ENCODE assay signal across 8 mouse cellular contexts in the genomic region with DNA sequence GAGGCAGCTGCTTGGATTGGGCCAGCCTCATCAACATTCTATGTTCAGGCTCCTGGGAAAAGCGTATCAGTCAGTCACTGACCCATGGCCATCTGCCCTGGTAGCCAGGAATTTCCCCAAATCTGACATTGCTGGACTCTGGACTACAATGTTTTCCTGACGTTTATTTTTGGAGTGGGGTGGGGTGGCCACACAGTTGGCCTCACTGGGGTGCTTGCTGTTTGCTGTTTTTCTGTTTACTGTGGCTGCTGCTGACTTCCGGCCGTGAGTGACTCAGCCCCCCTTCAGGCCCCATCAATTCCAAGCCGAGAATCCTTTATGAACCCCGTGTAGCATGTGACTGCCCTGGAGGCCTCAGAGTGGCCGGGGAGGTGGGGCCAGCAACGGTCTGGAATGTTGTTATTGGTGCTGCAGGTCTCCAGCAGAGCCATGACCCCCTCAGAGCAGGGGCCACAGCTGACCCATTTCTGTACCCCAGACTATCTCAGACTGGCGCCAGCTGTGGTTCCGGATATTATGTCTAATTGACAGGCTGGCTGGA. TPM values are rescaled to one million over a fixed set of nuclear protein-coding genes. Genes with fewer than 3 reads are reported as not detected.
A peak's percentile ranks its signal among the peaks of the same experiment; 100 is the strongest.
DNase-seq lines count a peak whose midpoint lies in the region; ATAC-seq and TF ChIP-seq lines count a peak whose summit lies in the region.

No protein-coding gene starts in this region.

- no peaks in the 10 kb centered on the region for H3K9me3 ChIP-seq in midbrain, embryonic 10.5 days (replicated peaks)
- no peaks in the 10 kb centered on the region for H3K9me3 ChIP-seq in midbrain, embryonic 13.5 days
- H3K9me3 ChIP-seq in kidney, embryonic 14.5 days (ENCODE audit: control insufficient read depth, low read length), result no peaks in the 10 kb centered on the region
- H3K9me3 ChIP-seq in lung, postnatal 0 days (ENCODE audit: low read length), result no peaks in the 10 kb centered on the region

- no peak overlapping the region for H3K4me2 ChIP-seq in midbrain, embryonic 13.5 days (replicated peaks)
- H3K4me2 ChIP-seq in kidney, embryonic 14.5 days (replicated peaks; ENCODE audit: low read depth, low read length), result no peak overlapping the region
- H3K4me2 ChIP-seq in lung, postnatal 0 days (replicated peaks; ENCODE audit: low read depth, low read length), result no peak overlapping the region

- DNase-seq in midbrain, embryonic 10.5 days (ENCODE audit: low spot score), result peak; percentile 34
- peak; percentile 35 for DNase-seq in forelimb bud, embryonic 11.5 days (ENCODE audit: low read depth, low spot score)
- DNase-seq in lung, postnatal 0 days (ENCODE audit: low spot score), result peak; percentile 76
- no peak for DNase-seq in left cerebral cortex, postnatal 4 days

- intact Hi-C loops in left cerebral cortex, postnatal 4 days (cut with DNase I), result loop anchor here (10.0 kb wide), 2 partner anchors 107 to 187 kb away; no protein-coding TSS in a partner anchor

- no peak for ATAC-seq in midbrain, embryonic 13.5 days
- ATAC-seq in kidney, embryonic 14.5 days (ENCODE audit: low FRiP score, low TSS enrichment), result peak; percentile 84
- peak; percentile 71 for ATAC-seq in lung, postnatal 0 days
- ATAC-seq in megakaryocyte-erythroid progenitor cell, adult 5-6 weeks (replicated peaks; ENCODE audit: low FRiP score, low TSS enrichment, poor library complexity, severe bottlenecking), result no peak
- ATAC-seq in erythroid progenitor cell, adult 5-6 weeks (replicated peaks; ENCODE audit: low FRiP score, poor library complexity, severe bottlenecking), result no peak

- no peak for TF ChIP-seq CTCF in lung, postnatal 0 days (IDR thresholded peaks at IDR 0.05)

- H3K27me3 ChIP-seq in midbrain, embryonic 10.5 days (ENCODE audit: low read depth, poor library complexity, severe bottlenecking), result peaks cover 36% of the 10 kb centered on the region
- H3K27me3 ChIP-seq in midbrain, embryonic 13.5 days, result peaks cover 34% of the 10 kb centered on the region
- no peaks in the 10 kb centered on the region for H3K27me3 ChIP-seq in kidney, embryonic 14.5 days (ENCODE audit: control insufficient read depth, insufficient read depth, low read length)
- H3K27me3 ChIP-seq in lung, postnatal 0 days (replicated peaks; ENCODE audit: insufficient read depth, low read length), result no peaks in the 10 kb centered on the region

- H3K36me3 ChIP-seq in midbrain, embryonic 10.5 days, result no peaks in the 10 kb centered on the region
- H3K36me3 ChIP-seq in midbrain, embryonic 13.5 days, result no peaks in the 10 kb centered on the region
- H3K36me3 ChIP-seq in kidney, embryonic 14.5 days (ENCODE audit: control insufficient read depth, insufficient read depth, low read length), result no peaks in the 10 kb centered on the region
- H3K36me3 ChIP-seq in lung, postnatal 0 days (ENCODE audit: insufficient read depth, low read length), result no peaks in the 10 kb centered on the region

- peaks cover 37% of the 10 kb centered on the region for H3K4me1 ChIP-seq in midbrain, embryonic 10.5 days
- H3K4me1 ChIP-seq in midbrain, embryonic 13.5 days (replicated peaks), result peaks cover 26% of the 10 kb centered on the region
- H3K4me1 ChIP-seq in kidney, embryonic 14.5 days (ENCODE audit: control insufficient read depth, insufficient read depth, low read length), result peaks cover 21% of the 10 kb centered on the region
- H3K4me1 ChIP-seq in lung, postnatal 0 days (ENCODE audit: insufficient read depth, low read depth, low read length), result peaks cover 17% of the 10 kb centered on the region

- H3K27ac ChIP-seq in midbrain, embryonic 10.5 days (replicated peaks), result peak overlapping the region; percentile 33; the same call in 1 of the 2 replicates
- H3K27ac ChIP-seq in midbrain, embryonic 13.5 days, result no peak overlapping the region
- H3K27ac ChIP-seq in kidney, embryonic 14.5 days (ENCODE audit: low read depth, low read length), result peak overlapping the region; percentile 57
- peak overlapping the region; percentile 68 for H3K27ac ChIP-seq in lung, postnatal 0 days (ENCODE audit: low read length)

- 0 out of 2 replicates have a peak, but pooled peaks have one; percentile 22 for TF ChIP-seq EP300 in lung, postnatal 0 days (IDR thresholded peaks at IDR 0.05)

- 52% methylated on average over 10 of the region's 10 CpGs for WGBS in midbrain, embryonic 10.5 days
- 42% methylated on average over 10 of the region's 10 CpGs for WGBS in midbrain, embryonic 13.5 days
- WGBS in kidney, embryonic 14.5 days, result 21% methylated on average over 10 of the region's 10 CpGs
- 26% methylated on average over 10 of the region's 10 CpGs for WGBS in lung, postnatal 0 days

- H3K9ac ChIP-seq in midbrain, embryonic 13.5 days (replicated peaks), result no peak overlapping the region
- H3K9ac ChIP-seq in kidney, embryonic 14.5 days (ENCODE audit: low read depth, low read length), result no peak overlapping the region
- no peak overlapping the region for H3K9ac ChIP-seq in lung, postnatal 0 days (replicated peaks; ENCODE audit: low read depth)

- no peak overlapping the region for H3K4me3 ChIP-seq in midbrain, embryonic 10.5 days
- H3K4me3 ChIP-seq in midbrain, embryonic 13.5 days (replicated peaks), result no peak overlapping the region
- H3K4me3 ChIP-seq in kidney, embryonic 14.5 days (ENCODE audit: low read length), result no peak overlapping the region
- no peak overlapping the region for H3K4me3 ChIP-seq in lung, postnatal 0 days (ENCODE audit: low read depth, low read length)

RNA-seq across cellular contexts. Expression of gene Rhod, which starts 2.5 kb away (rescaled TPM):
- 13.7 and 13.9 TPM in 2 replicates for polyA plus RNA-seq in midbrain, embryonic 10.5 days (2016; fragmentation: Nextera tagmentation; extraction: Ambion mirVana)
- 4.2 and 10.3 TPM in 2 replicates for polyA plus RNA-seq in midbrain, embryonic 13.5 days (2015; fragmentation: Nextera tagmentation; extraction: Ambion mirVana)
- 40.7 and 43.4 TPM in 2 replicates for polyA plus RNA-seq in kidney, embryonic 14.5 days (2014; fragmentation: Nextera tagmentation; extraction: Ambion mirVana)
- polyA plus RNA-seq in lung, postnatal 0 days (2015; fragmentation: Nextera tagmentation; extraction: Ambion mirVana), result 25.0 and 25.1 TPM in 2 replicates
- 0.72 TPM in 1 of 2 replicates, not detected in the other for total RNA-seq in megakaryocyte-erythroid progenitor cell, adult 5-6 weeks (2014; fragmentation: Nextera tagmentation)
- total RNA-seq in megakaryocyte-erythroid progenitor cell, adult 5-6 weeks (2017), result not detected in 2 replicates
- 1 to 10 TPM; 1.1 to 2.0 TPM for total RNA-seq in left cerebral cortex, postnatal 4 days (2021)
- total RNA-seq in erythroid progenitor cell, adult 5-6 weeks (2015; ENCODE audit: low replicate concordance), result not detected in 2 replicates
- total RNA-seq in erythroid progenitor cell, adult 5-6 weeks (2017; ENCODE audit: low replicate concordance), result not detected in 2 replicates

RNA-seq across cellular contexts. Expression of gene Syt12, which starts 35.6 kb away (rescaled TPM):
- polyA plus RNA-seq in midbrain, embryonic 10.5 days (2016; fragmentation: Nextera tagmentation; extraction: Ambion mirVana), result 1.7 and 2.0 TPM in 2 replicates
- polyA plus RNA-seq in midbrain, embryonic 13.5 days (2015; fragmentation: Nextera tagmentation; extraction: Ambion mirVana), result 1.7 and 1.9 TPM in 2 replicates
- 2.2 and 2.4 TPM in 2 replicates for polyA plus RNA-seq in kidney, embryonic 14.5 days (2014; fragmentation: Nextera tagmentation; extraction: Ambion mirVana)
- 1.0 and 1.3 TPM in 2 replicates for polyA plus RNA-seq in lung, postnatal 0 days (2015; fragmentation: Nextera tagmentation; extraction: Ambion mirVana)
- not detected in 2 replicates for total RNA-seq in megakaryocyte-erythroid progenitor cell, adult 5-6 weeks (2014; fragmentation: Nextera tagmentation)
- not detected in 2 replicates for total RNA-seq in megakaryocyte-erythroid progenitor cell, adult 5-6 weeks (2017)
- 1 to 10 TPM; 4.4 to 5.3 TPM for total RNA-seq in left cerebral cortex, postnatal 4 days (2021)
- total RNA-seq in erythroid progenitor cell, adult 5-6 weeks (2015; ENCODE audit: low replicate concordance), result not detected in 2 replicates
- not detected in 2 replicates for total RNA-seq in erythroid progenitor cell, adult 5-6 weeks (2017; ENCODE audit: low replicate concordance)

RNA-seq across cellular contexts. Expression of gene Kdm2a, which starts 43.6 kb away (rescaled TPM):
- polyA plus RNA-seq in midbrain, embryonic 10.5 days (2016; fragmentation: Nextera tagmentation; extraction: Ambion mirVana), result 47.7 and 50.4 TPM in 2 replicates
- 37.5 and 43.0 TPM in 2 replicates for polyA plus RNA-seq in midbrain, embryonic 13.5 days (2015; fragmentation: Nextera tagmentation; extraction: Ambion mirVana)
- polyA plus RNA-seq in kidney, embryonic 14.5 days (2014; fragmentation: Nextera tagmentation; extraction: Ambion mirVana), result 43.4 and 69.6 TPM in 2 replicates
- 16.5 and 18.5 TPM in 2 replicates for polyA plus RNA-seq in lung, postnatal 0 days (2015; fragmentation: Nextera tagmentation; extraction: Ambion mirVana)
- total RNA-seq in megakaryocyte-erythroid progenitor cell, adult 5-6 weeks (2014; fragmentation: Nextera tagmentation), result 74.8 and 89.7 TPM in 2 replicates
- total RNA-seq in megakaryocyte-erythroid progenitor cell, adult 5-6 weeks (2017), result 49.0 and 79.7 TPM in 2 replicates
- total RNA-seq in left cerebral cortex, postnatal 4 days (2021), result 10 to 100 TPM; 71.2 to 80.9 TPM
- total RNA-seq in erythroid progenitor cell, adult 5-6 weeks (2015; ENCODE audit: low replicate concordance), result 40.7 and 74.2 TPM in 2 replicates
- 79.4 and 114 TPM in 2 replicates for total RNA-seq in erythroid progenitor cell, adult 5-6 weeks (2017; ENCODE audit: low replicate concordance)

RNA-seq across cellular contexts. Expression of gene 2010003K11Rik, which starts 56.7 kb away (rescaled TPM):
- not detected in 2 replicates for polyA plus RNA-seq in midbrain, embryonic 10.5 days (2016; fragmentation: Nextera tagmentation; extraction: Ambion mirVana)
- polyA plus RNA-seq in midbrain, embryonic 13.5 days (2015; fragmentation: Nextera tagmentation; extraction: Ambion mirVana), result not detected in 2 replicates
- not detected in 2 replicates for polyA plus RNA-seq in kidney, embryonic 14.5 days (2014; fragmentation: Nextera tagmentation; extraction: Ambion mirVana)
- 0.12 and 0.20 TPM in 2 replicates for polyA plus RNA-seq in lung, postnatal 0 days (2015; fragmentation: Nextera tagmentation; extraction: Ambion mirVana)
- not detected in 2 replicates for total RNA-seq in megakaryocyte-erythroid progenitor cell, adult 5-6 weeks (2014; fragmentation: Nextera tagmentation)
- total RNA-seq in megakaryocyte-erythroid progenitor cell, adult 5-6 weeks (2017), result not detected in 2 replicates
- not detected for total RNA-seq in left cerebral cortex, postnatal 4 days (2021)
- not detected in 2 replicates for total RNA-seq in erythroid progenitor cell, adult 5-6 weeks (2015; ENCODE audit: low replicate concordance)
- not detected in 2 replicates for total RNA-seq in erythroid progenitor cell, adult 5-6 weeks (2017; ENCODE audit: low replicate concordance)

Comparison
In these comparisons a context has a peak if more than half of its experiments do, and no peak if none do; other contexts are left out.
1. ATAC-seq: peak in kidney, embryonic 14.5 days (single experiment) and lung, postnatal 0 days (single experiment); none in midbrain, embryonic 13.5 days (single experiment), megakaryocyte-erythroid progenitor cell, adult 5-6 weeks (single experiment) and erythroid progenitor cell, adult 5-6 weeks (single experiment).